Mouse (Mus musculus): ENCODE measurements at regions not wholly inside any gene's neighbourhood (a gene's known extent, or its start where the extent isn't known, plus 50 kb on each side); places are given as distances from the start of the nearest gene placed in this dataset.

GRCm38 (mm10) chr13:106281181-106281580 is 655.6 kb downstream of the Ipo11 start:
- intact Hi-C loops (cut with DNase I): no loop called here
- no peak for DNase-seq (ENCODE audit: low spot score)

GRCm38 (mm10) chr13:106259874-106260273 is 676.9 kb downstream of the Ipo11 start:
- intact Hi-C loops (cut with DNase I): no loop called here
- DNase-seq (ENCODE audit: low spot score): no peak
